Mouse (Mus musculus) liver, embryonic 14.5 days (tissue): Measurements from ENCODE around the gene Trpm2. TPM values are rescaled to one million over a fixed set of nuclear protein-coding genes. Genes with fewer than 3 reads are reported as not detected.

Source experiments
- ATAC-seq: fragments of 200-750 bp; cut with Nextera tagmentation; 2 replicates; pipeline ENCODE4 v1.8.0; 2017; ENCODE audit warnings: moderate number of reproducible peaks, mild to moderate bottlenecking, moderate library complexity; ENCODE audit not compliant: insufficient read depth
- DNase-seq, 3 experiments: peaks; one replicate each; pipeline ENCODE4 v3.0.0-alpha.2; 2012 to 2013; ENCODE audit warnings: low read depth in 3 of 3, low spot score in 3 of 3
- H3K27ac ChIP-seq: fragments of 300-500 bp; sonication (generic); 2 replicates; pipeline ENCODE4 v1.5.1; 2014; ENCODE audit warnings: moderate library complexity, mild to moderate bottlenecking, control low read depth, inconsistent platforms
- H3K27me3 ChIP-seq: fragments of 300-500 bp; sonication (generic); 2 replicates; pipeline ENCODE4 v1.6.1; 2014; ENCODE audit warnings: mild to moderate bottlenecking, low read length, moderate library complexity; ENCODE audit not compliant: control insufficient read depth, insufficient read depth
- H3K36me3 ChIP-seq: fragments of 300-500 bp; sonication (generic); replicated peaks from 2 replicates; pipeline ENCODE4 v1.6.1; 2014; ENCODE audit warnings: low read depth; ENCODE audit not compliant: control insufficient read depth, insufficient read depth
- H3K4me1 ChIP-seq, 2 experiments: fragments of 200-500 bp in 1 of 2; fragments of 300-500 bp in 1 of 2; sonication (generic) in 1 of 2; replicated peaks; 2 replicates each; pipeline ENCODE4 v1.6.1; 2012 to 2014; ENCODE audit warnings: antibody characterized with exemption in 1 of 2, inconsistent platforms in 1 of 2, low read length in 1 of 2; ENCODE audit not compliant: control insufficient read depth in 2 of 2, insufficient read depth in 2 of 2
- H3K4me2 ChIP-seq: fragments of 300-500 bp; sonication (generic); 2 replicates; pipeline ENCODE4 v1.6.1; 2014; ENCODE audit warnings: low read depth, mild to moderate bottlenecking, control low read depth, moderate library complexity
- H3K4me3 ChIP-seq, 2 experiments: fragments of 200-500 bp in 1 of 2; fragments of 300-500 bp in 1 of 2; sonication (generic) in 1 of 2; 2 replicates each; pipeline ENCODE4 v1.5.1; 2012 to 2014; ENCODE audit warnings: low read depth in 2 of 2, low read length in 2 of 2, mild to moderate bottlenecking in 2 of 2, control low read depth in 1 of 2, inconsistent platforms in 1 of 2, moderate library complexity in 1 of 2; ENCODE audit not compliant: insufficient read depth in 1 of 2
- H3K9ac ChIP-seq: fragments of 300-500 bp; sonication (generic); replicated peaks from 2 replicates; pipeline ENCODE4 v1.6.1; 2014; ENCODE audit warnings: mild to moderate bottlenecking, control low read depth, moderate library complexity
- H3K9me3 ChIP-seq: fragments of 300-500 bp; sonication (generic); 2 replicates; pipeline ENCODE4 v1.6.1; 2016; ENCODE audit warnings: low read length, mixed read lengths; ENCODE audit not compliant: control insufficient read depth
- CTCF ChIP-seq: IDR thresholded peaks from 2 replicates; pipeline ENCODE4 v1.5.1; 2016; ENCODE audit warnings: antibody characterized with exemption, low read depth, control low read depth
- EP300 ChIP-seq: IDR thresholded peaks from 2 replicates; pipeline ENCODE4 v1.6.1; 2016; ENCODE audit warnings: antibody characterized with exemption, low read depth
- WGBS: fragments of 180-500 bp; shearing (Covaris S2); extraction: QIAGEN DNeasy Blood & Tissue Kit; methylation state at CpG from one replicate; pipeline ENCODE4 v1.1.7; 2014; ENCODE audit not compliant: insufficient replicate concordance; 5-methylcytosine and 5-hydroxymethylcytosine counted together
- polyA plus RNA-seq, 2 experiments: library from polyadenylated mRNA; depleted of rRNA in 1 of 2; stranded (reverse) in 1 of 2; unstranded in 1 of 2; fragments of >200 nt; fragmentation: Nextera tagmentation in 1 of 2; extraction: Ambion mirVana in 1 of 2; gene quantifications; 2 replicates each; pipeline versions ENCODE4 v1.2.1 to v1.2.3; 2012 to 2014

Gene Trpm2
- polyA plus RNA-seq, 2 experiments, result 1.1 to 1.4 TPM

DNA sequence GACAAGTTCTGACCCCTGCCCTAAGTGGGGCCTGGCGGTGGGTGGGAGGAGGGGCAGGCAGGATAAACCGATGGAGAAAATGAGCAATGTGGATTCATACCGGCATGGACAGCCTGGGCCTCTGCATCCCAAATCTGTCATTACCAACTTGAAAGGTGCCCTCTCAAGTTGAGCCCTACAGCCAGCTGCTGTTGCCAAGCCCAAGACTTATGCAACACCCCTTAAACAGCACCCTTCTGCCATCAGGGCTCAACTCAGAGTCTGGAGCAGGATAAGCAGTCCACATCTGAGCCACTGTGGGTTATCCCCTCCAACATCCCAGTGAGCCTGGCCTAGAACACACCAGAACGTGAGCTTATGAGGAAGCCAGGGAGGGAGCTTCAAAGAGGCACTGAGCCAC, 57.1 kb downstream of the Trpm2 start:
- Histone ChIP-seq H3K27ac (no peak overlapping the region), H3K36me3 (no peaks in the 10 kb centered on the region), H3K9me3 (no peaks in the 10 kb centered on the region), H3K27me3 (no peaks in the 10 kb centered on the region), H3K4me2 (no peak overlapping the region), H3K4me1 (no peaks in the 10 kb centered on the region), H3K9ac (no peak overlapping the region), H3K4me3 (no peak overlapping the region)
- WGBS, result 56% methylated on average over 4 of the region's 4 CpGs
- TF ChIP-seq EP300 (no peak), CTCF (no peak)
- DNase-seq (no peak), ATAC-seq (no peak)

GRCm38 (mm10) chr10:77912605-77913004, 57.8 kb downstream of the Trpm2 start:
- Histone ChIP-seq H3K4me3 (no peak overlapping the region), H3K9me3 (no peaks in the 10 kb centered on the region), H3K27me3 (no peaks in the 10 kb centered on the region), H3K9ac (no peak overlapping the region), H3K27ac (no peak overlapping the region), H3K4me1 (no peaks in the 10 kb centered on the region), H3K4me2 (no peak overlapping the region), H3K36me3 (no peaks in the 10 kb centered on the region)
- no peak for TF ChIP-seq CTCF
- no peak for TF ChIP-seq EP300
- DNase-seq (no peak), ATAC-seq (no peak)
- 59% methylated on average over 7 of the region's 7 CpGs for WGBS

DNA sequence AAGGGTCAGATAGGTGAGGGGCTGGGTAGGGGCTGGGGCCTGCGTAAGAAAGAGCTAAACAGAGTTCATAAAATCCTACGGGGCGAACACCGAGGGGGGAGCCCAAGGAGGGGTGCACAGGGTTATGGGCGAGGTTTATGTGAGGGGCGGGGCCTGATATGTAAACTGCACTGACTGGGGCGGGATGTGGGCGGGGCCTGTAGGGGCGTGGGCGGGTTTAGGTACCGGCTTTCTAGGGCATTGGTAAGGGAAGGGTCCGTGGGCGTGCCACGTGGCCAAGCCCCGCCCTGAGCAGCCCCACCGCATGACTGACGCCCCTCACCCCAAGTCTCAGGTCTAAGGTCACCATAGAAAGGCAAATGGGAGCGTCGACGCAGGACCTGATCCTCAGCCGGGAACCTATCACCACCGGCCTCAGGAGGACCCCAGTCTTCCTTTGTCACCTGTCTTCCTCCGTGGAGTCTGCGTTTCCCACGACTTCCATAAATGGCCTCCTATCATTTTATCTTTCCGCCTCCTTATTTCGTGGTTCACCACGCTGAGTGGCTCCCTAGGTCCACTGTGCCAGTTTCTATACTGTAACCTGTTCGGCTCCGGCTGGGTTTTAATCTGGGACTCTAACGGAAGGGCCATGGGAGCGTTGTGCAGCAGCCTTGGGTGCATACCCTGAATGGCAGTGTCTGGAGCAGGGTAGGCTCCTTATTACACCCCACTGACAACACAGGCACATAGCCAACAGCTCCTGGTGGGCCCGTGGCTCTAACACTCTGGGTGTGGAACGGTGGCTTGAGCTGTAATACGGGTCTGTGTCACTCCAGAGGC, 67.3 kb downstream of the Trpm2 start:
- ATAC-seq (peak; percentile 68), DNase-seq (peak; percentile 26 to 41 (median 34))
- Histone ChIP-seq H3K4me3 (peak overlapping the region; percentile 44 to 56), H3K4me1 (no peaks in the 10 kb centered on the region; a peak in 1 of 4 replicates), H3K9ac (no peak overlapping the region), H3K9me3 (no peaks in the 10 kb centered on the region), H3K36me3 (no peaks in the 10 kb centered on the region), H3K4me2 (peak overlapping the region; percentile 62), H3K27me3 (peaks cover 6% of the 10 kb centered on the region), H3K27ac (no peak overlapping the region)
- WGBS, result 7% methylated on average over 35 of the region's 35 CpGs
- no peak for TF ChIP-seq CTCF
- no peak for TF ChIP-seq EP300

DNA sequence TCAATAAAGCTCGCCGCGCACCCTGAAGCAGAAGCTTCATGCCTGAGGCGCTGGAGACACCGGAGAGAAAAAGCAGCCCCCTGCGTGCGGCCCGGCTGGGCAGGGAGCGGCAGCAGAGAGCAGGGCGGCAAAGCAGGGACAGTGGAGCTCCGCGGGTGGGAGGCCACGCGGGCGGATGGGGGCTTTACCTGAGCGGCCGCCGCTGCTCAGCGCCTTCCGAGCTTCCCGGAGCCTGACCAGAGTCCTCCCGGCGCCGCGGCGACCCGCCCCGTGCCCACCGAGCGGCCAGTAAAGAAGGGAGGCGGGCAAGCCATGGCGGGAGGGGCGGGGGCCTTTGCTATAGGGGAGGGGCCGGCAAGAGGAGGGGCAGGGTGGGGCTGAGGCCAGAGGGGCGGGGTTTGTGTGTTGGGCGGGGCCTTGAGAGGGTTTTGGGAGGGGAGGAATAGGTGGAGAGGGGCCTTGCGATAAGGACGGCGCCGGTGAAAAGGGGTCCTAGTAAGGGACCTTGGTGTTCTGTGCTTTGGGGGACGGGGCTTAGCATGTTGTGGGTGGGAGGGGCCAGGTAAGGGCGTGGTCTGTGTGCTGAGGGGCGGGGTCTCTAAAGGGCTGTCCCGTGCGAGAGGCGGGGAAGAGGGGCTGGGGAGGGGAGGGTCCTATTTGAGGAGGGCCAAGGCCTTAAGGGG, 68.0 kb downstream of the Trpm2 start, which contains the start of gene Lrrc3:
TSS of gene Lrrc3 (minus strand) at position 326 of the 683 bp plus-strand sequence.
- no peaks in the 10 kb centered on the region for H3K9me3 ChIP-seq
- no peaks in the 10 kb centered on the region; a peak in 1 of 4 replicates for H3K4me1 ChIP-seq
- H3K4me2 ChIP-seq, result peak within 1 kb of the TSS; percentile 62
- H3K27me3 ChIP-seq, result peaks cover 6% of the 10 kb centered on the region
- under 1% methylated on average over 46 of the region's 46 CpGs for WGBS
- no peaks in the 10 kb centered on the region for H3K36me3 ChIP-seq
- TF ChIP-seq CTCF (peak; percentile 37; the same call in 1 of the 2 replicates), EP300 (no peak)
- ATAC-seq, result peak; percentile 73
- peak; percentile 14 to 19 (median 18) for DNase-seq
- no peak within 1 kb of the TSS for H3K27ac ChIP-seq
- no peak within 1 kb of the TSS for H3K9ac ChIP-seq
- peak within 1 kb of the TSS; percentile 49 to 56 for H3K4me3 ChIP-seq

- 3% methylated on average over 14 of the region's 14 CpGs for WGBS
- peak overlapping the region; percentile 62 for H3K4me2 ChIP-seq
- H3K9ac ChIP-seq, result no peak overlapping the region
- peaks cover 6% of the 10 kb centered on the region for H3K27me3 ChIP-seq
- H3K36me3 ChIP-seq, result no peaks in the 10 kb centered on the region
- no peaks in the 10 kb centered on the region for H3K9me3 ChIP-seq
- ATAC-seq (no peak), DNase-seq (no peak)
- H3K27ac ChIP-seq, result no peak overlapping the region
- TF ChIP-seq EP300, result no peak
- no peak for TF ChIP-seq CTCF
- no peaks in the 10 kb centered on the region; a peak in 1 of 4 replicates for H3K4me1 ChIP-seq
- peak overlapping the region; percentile 49 to 56 for H3K4me3 ChIP-seq
These were observed 68.5 kb downstream of the Trpm2 start for GRCm38 (mm10) chr10:77901871-77902210.
